Mouse (Mus musculus): ENCODE data around the gene Herc1.
A peak's percentile ranks its signal among the peaks of the same experiment; 100 is the strongest.

Gene Herc1

GRCm38 (mm10) chr9:66349860-66350787 is at the start of gene Herc1:
Gene Herc1, plus strand, starts transcription at chr9:66350450.
- peak; percentile 96 to 98 for DNase-seq (ENCODE audit: inconsistent age in 2 of 2, low spot score in 1 of 2)

DNA sequence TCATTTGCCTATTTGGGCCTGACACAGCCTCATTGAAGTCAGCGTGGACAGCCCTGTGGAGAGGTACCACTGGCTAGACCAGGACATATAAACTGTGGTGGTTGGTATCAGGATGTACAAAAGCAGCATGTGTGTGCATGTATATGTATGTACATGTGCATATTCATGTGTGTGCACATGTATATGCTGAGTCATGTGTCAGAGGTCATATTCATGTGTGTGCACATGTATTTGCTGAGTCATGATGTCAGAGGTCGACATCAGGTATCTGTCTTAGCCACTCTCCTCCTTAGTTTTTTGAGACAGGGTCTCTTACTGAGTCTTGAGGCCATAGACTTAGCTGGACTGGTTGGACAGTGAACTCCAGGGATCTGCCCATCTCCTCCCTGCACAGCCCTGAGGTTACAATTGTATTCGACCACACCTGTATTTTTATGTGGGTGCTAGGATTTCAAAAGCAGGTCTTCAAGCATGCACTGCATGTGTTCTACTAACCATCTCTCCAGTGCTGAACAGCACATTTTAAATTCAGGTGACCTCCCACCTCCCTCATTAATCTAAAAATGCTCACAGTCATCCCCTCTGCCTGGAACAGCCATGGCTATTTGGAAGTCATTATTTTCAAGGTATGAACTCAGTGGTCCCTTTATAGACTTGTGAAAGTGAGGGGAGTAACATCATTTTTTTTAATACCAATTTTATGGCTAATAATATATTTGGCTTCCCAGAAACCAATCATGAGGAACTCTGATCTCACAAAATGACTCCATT is 45.7 kb upstream of the Herc1 start:
- DNase-seq (ENCODE audit: inconsistent age in 2 of 2, low spot score in 1 of 2): no peak

DNA sequence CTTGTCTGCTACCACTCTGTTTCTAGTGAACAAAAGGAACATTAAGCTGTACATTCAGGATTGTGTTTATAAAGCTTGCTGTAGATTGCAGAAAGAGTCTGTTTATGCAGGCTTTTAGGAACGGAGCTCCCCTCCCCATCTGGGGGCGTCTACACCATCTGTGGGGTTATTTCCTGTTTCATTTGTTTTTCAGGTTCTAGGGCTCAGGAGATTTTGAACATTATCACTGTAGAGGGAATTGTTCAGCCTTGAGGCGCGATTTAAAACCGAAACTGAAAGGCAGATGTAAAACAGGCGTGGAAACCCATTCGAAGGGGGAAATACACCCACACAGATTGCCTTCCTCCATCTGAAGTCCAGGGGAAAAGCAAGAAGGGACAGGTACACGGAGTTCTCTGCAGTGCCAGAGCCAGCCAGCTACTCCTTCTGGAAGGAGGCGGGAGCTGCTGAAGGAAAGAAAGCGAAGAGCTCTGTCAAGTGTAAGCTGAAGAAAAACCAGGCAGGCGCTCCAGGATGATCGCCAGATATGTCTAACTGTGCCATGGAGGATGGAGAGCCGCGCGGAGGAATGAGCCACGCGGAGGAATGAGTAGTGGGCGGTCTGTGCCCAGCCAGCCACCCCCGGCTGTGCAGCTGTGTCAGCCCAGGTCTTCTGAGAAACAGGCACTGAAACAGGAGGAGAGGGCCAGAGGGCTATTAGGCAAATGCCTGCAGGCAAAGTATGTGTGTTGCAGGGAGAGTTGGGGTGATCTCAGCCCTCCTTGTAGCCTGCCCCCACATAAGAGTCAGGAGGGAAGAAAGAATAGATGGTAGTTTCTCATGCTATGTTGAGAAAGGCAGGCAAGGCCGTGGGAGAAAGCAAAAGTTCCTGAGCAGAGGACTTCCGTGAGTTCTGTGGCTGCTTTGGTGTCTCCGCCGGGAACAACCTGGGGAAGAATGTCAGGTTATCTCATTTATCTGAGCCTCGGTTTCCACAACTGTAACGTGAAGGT is 44.8 kb upstream of the Herc1 start:
- peak; percentile 32 to 81 for DNase-seq (ENCODE audit: inconsistent age in 2 of 2, low spot score in 1 of 2)

- no peak for DNase-seq (ENCODE audit: inconsistent age in 2 of 2, low spot score in 1 of 2)
Measured at GRCm38 (mm10) chr9:66306414-66306813, 43.8 kb upstream of the Herc1 start.

GRCm38 (mm10) chr9:66307341-66307740 is 42.9 kb upstream of the Herc1 start:
- DNase-seq (ENCODE audit: inconsistent age in 2 of 2, low spot score in 1 of 2): peak; percentile 53 to 74

- DNase-seq (ENCODE audit: inconsistent age in 2 of 2, low spot score in 1 of 2): no peak
Measured at GRCm38 (mm10) chr9:66308741-66309140, 41.5 kb upstream of the Herc1 start.

GRCm38 (mm10) chr9:66311458-66311857 is 38.8 kb upstream of the Herc1 start:
- DNase-seq (ENCODE audit: inconsistent age in 2 of 2, low spot score in 1 of 2): peak; percentile 24 to 41

- DNase-seq (ENCODE audit: inconsistent age in 2 of 2, low spot score in 1 of 2): no peak
Measured at GRCm38 (mm10) chr9:66316603-66317002, 33.6 kb upstream of the Herc1 start.

- DNase-seq (ENCODE audit: inconsistent age in 2 of 2, low spot score in 1 of 2): no peak
Measured at GRCm38 (mm10) chr9:66322010-66322931, 28.0 kb upstream of the Herc1 start.

DNA sequence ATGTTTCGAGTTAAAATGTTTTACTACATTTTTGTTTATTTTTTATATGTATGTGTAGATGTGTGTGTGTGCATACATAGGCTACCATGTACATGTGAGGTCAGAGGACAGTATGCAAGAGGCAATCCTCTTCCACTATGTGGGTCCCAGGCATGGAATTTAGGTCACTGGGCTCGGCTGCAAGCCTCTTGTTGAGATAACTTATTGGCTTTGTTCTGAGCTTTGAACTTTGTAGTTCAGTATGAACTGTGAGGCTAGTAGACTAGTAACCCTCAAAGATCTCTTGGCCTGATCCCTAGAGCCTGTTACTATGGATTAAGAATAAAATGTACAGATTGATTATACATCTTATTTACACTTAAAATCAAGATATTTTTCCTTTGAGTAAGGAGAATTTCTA is 23.4 kb upstream of the Herc1 start:
- DNase-seq (ENCODE audit: inconsistent age in 2 of 2, low spot score in 1 of 2): no peak

- DNase-seq (ENCODE audit: inconsistent age in 2 of 2, low spot score in 1 of 2): no peak
Measured at GRCm38 (mm10) chr9:66329474-66329873, 20.8 kb upstream of the Herc1 start.

- DNase-seq (ENCODE audit: inconsistent age in 2 of 2, low spot score in 1 of 2): peak in 1 of 2 experiments; percentile 46
Measured at GRCm38 (mm10) chr9:66330437-66330836, 19.8 kb upstream of the Herc1 start.

- no peak for DNase-seq (ENCODE audit: inconsistent age in 2 of 2, low spot score in 1 of 2)
Measured at GRCm38 (mm10) chr9:66331548-66331947, 18.7 kb upstream of the Herc1 start.

DNA sequence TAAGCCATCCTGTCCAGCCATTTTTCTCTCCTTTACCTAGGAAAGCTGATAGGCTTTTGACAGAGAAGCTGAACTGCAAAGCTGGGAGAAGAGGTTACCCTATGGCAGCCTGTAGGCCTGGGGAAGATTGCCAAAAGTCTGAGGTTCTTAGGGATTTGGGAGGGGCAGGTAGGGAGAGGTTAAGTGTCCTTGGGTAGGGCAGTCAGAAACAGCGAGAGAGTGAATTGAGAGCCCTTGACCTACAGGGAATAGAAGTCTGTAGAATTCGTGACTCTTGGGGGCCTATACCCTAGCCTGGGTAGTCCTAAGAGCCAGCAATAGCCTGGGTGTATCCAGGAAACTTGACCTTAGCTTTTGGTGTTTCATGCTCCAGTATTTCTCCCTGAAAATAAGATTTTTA is 17.9 kb upstream of the Herc1 start:
- no peak for DNase-seq (ENCODE audit: inconsistent age in 2 of 2, low spot score in 1 of 2)

- DNase-seq (ENCODE audit: inconsistent age in 2 of 2, low spot score in 1 of 2): no peak
Measured at GRCm38 (mm10) chr9:66337280-66337679, 13.0 kb upstream of the Herc1 start.

DNA sequence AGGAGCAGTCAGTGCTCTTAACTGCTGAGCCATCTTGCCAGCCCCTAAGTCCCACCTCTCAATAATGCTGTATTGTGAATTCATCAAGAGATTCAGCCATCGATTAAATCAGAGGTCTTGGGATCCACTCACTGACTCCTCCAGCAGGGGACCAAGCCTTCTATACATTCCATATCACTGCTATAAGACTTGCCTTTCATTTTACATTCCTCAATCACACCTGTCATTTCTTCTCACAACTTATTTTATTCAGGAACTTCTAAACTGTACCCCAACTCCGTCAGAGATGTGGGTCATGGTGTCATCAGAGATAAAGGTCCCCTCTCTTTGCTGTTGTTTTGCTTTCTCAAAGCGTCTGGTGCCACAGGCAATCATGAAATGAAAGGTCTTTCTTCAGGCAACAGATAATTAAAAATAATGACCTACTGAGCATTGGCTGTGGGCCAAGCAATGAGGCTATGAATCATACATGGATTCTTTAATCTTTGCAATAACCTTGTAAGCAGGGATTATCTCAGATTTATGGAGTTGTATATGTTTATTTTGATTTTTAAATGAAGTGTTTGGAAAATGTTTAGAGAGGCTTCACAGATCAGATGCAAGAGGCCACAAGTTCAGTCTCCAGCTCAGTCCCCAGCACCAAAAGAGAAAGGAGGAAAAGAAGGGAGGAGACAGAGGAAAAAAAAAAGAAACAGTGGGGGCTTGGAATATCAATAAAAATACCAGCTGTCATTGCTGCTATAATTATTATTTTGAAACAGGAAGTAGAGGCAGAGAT is 12.1 kb upstream of the Herc1 start:
- DNase-seq (ENCODE audit: inconsistent age in 2 of 2, low spot score in 1 of 2): peak; percentile 30 to 84

- no peak for DNase-seq (ENCODE audit: inconsistent age in 2 of 2, low spot score in 1 of 2)
Measured at GRCm38 (mm10) chr9:66339714-66340113, 10.5 kb upstream of the Herc1 start.

- DNase-seq (ENCODE audit: inconsistent age in 2 of 2, low spot score in 1 of 2): no peak
Measured at GRCm38 (mm10) chr9:66340394-66341094, 9.7 kb upstream of the Herc1 start.
